Mouse (Mus musculus) adrenal gland, postnatal 25 days (tissue): ENCODE data around the gene Gpx5. TPM values are rescaled to one million over a fixed set of nuclear protein-coding genes. Genes with fewer than 3 reads are reported as not detected.

Experiments used
- total RNA-seq: library from RNA; stranded (reverse); gene quantifications from 2 replicates; pipeline ENCODE4 v1.2.3, GENCODE M21; 2021

Gene Gpx5
- total RNA-seq, 1 experiment from 2014 or later, result not detected

Other genes with a start within 250 kb of the Gpx5 start
- gene Olfr1370, start 217.8 kb downstream of the Gpx5 start, total RNA-seq, result not detected in 2 replicates
- not detected in 2 replicates for gene Olfr1369-ps1, start 181.2 kb downstream of the Gpx5 start, total RNA-seq
- not detected in 2 replicates for gene Olfr263, start 163.1 kb downstream of the Gpx5 start, total RNA-seq
- gene Olfr1368, start 146.9 kb downstream of the Gpx5 start, total RNA-seq, result not detected in 2 replicates
- 49.2 and 59.6 TPM in 2 replicates for gene Trim27, start 113.3 kb downstream of the Gpx5 start, total RNA-seq
- gene Gpx6, start 19.4 kb upstream of the Gpx5 start, total RNA-seq, result not detected in 2 replicates
- not detected in 2 replicates for gene Olfr1367, start 54.2 kb upstream of the Gpx5 start, total RNA-seq
- 9.8 and 13.3 TPM in 2 replicates for gene Zscan12, start 70.1 kb upstream of the Gpx5 start, total RNA-seq
- gene Zkscan3, start 110.0 kb upstream of the Gpx5 start, total RNA-seq, result 79.0 and 81.0 TPM in 2 replicates
- gene Pgbd1, start 148.3 kb upstream of the Gpx5 start, total RNA-seq, result 0.48 and 1.1 TPM in 2 replicates
- gene Zscan26, start 161.0 kb upstream of the Gpx5 start, total RNA-seq, result 43.4 and 44.2 TPM in 2 replicates
- gene Nkapl, start 175.8 kb upstream of the Gpx5 start, total RNA-seq, result 1.7 and 2.1 TPM in 2 replicates
- 2.7 and 4.8 TPM in 2 replicates for gene Zkscan4, start 186.2 kb upstream of the Gpx5 start, total RNA-seq
- gene Gm10065, start 186.7 kb upstream of the Gpx5 start, total RNA-seq, result not detected in 2 replicates
- gene AK157302, start 202.5 kb upstream of the Gpx5 start, total RNA-seq, result 10.1 and 11.3 TPM in 2 replicates
- 88.1 and 113 TPM in 2 replicates for gene Gm11273, start 208.7 kb upstream of the Gpx5 start, total RNA-seq
- gene Zkscan8, start 238.4 kb upstream of the Gpx5 start, total RNA-seq, result 19.8 and 28.4 TPM in 2 replicates